Mouse (Mus musculus) adrenal gland, postnatal 36 days (tissue): ENCODE results near the gene Tmem238. TPM values are rescaled to one million over a fixed set of nuclear protein-coding genes. Genes with fewer than 3 reads are reported as not detected.
A peak's percentile ranks its signal among the peaks of the same experiment; 100 is the strongest.

Experiments used
- DNase-seq, 2 experiments: peaks; one replicate each; pipeline ENCODE4 v3.0.0; 2021; ENCODE audit warnings: mixed read lengths in 1 of 2
- total RNA-seq, 2 experiments: library from RNA; stranded (reverse); gene quantifications; 2 replicates each; pipeline ENCODE4 v1.2.3; 2021

Tmem238 gene
- total RNA-seq, 2 experiments from 2014 or later, result 8.2 to 15.0 TPM

GRCm38 (mm10) chr7:4792278-4793212 is 3.1 kb upstream of the Tmem238 start, which contains the start of gene Rpl28:
TSS of gene Rpl28 (plus strand) at chr7:4792874.
- peak; percentile 95 to 96 for DNase-seq

GRCm38 (mm10) chr7:4788499-4789435 is 689 bp downstream of the Tmem238 start:
- DNase-seq, result peak; percentile 72 to 81

- DNase-seq, result no peak
Observed at GRCm38 (mm10) chr7:4783667-4784268, 5.7 kb downstream of the Tmem238 start.

GRCm38 (mm10) chr7:4782759-4783158 is 6.7 kb downstream of the Tmem238 start, which contains the start of the genes Il11 and Tmem190:
TSS of gene Il11 (minus strand) at chr7:4782859.
TSS of gene Tmem190 (plus strand) at chr7:4782937.
- no peak for DNase-seq

GRCm38 (mm10) chr7:4782130-4782529 is 7.3 kb downstream of the Tmem238 start:
- DNase-seq, result no peak

GRCm38 (mm10) chr7:4779921-4780320 is 9.5 kb downstream of the Tmem238 start:
- DNase-seq, result no peak

- DNase-seq, result no peak
Observed at GRCm38 (mm10) chr7:4777851-4778637, 11.4 kb downstream of the Tmem238 start.

GRCm38 (mm10) chr7:4776861-4777830 is 12.3 kb downstream of the Tmem238 start:
- DNase-seq, result peak; percentile 67 to 80

GRCm38 (mm10) chr7:4776131-4776530 is 13.3 kb downstream of the Tmem238 start:
- no peak for DNase-seq

- DNase-seq, result no peak
Observed at GRCm38 (mm10) chr7:4771202-4771601, 18.3 kb downstream of the Tmem238 start, which contains the start of gene Fam71e2. TSS of gene Fam71e2 (minus strand) at chr7:4771302.

- DNase-seq, result no peak
Observed at GRCm38 (mm10) chr7:4764946-4765710, 24.3 kb downstream of the Tmem238 start.

- no peak for DNase-seq
Observed at GRCm38 (mm10) chr7:4759670-4760069, 29.8 kb downstream of the Tmem238 start.

GRCm38 (mm10) chr7:4752821-4753570 is 36.5 kb downstream of the Tmem238 start, which contains the start of gene Cox6b2:
TSS of gene Cox6b2 (minus strand) at chr7:4753094.
- DNase-seq, result peak; percentile 72 to 80

- peak; percentile 41 to 58 for DNase-seq
Observed at GRCm38 (mm10) chr7:4751971-4752820, 37.3 kb downstream of the Tmem238 start.

GRCm38 (mm10) chr7:4749169-4749568 is 40.3 kb downstream of the Tmem238 start:
- DNase-seq, result no peak

GRCm38 (mm10) chr7:4748321-4748720 is 41.1 kb downstream of the Tmem238 start:
- DNase-seq, result no peak
